Mouse (Mus musculus): ENCODE measurements around the gene Ube3c.

DNA sequence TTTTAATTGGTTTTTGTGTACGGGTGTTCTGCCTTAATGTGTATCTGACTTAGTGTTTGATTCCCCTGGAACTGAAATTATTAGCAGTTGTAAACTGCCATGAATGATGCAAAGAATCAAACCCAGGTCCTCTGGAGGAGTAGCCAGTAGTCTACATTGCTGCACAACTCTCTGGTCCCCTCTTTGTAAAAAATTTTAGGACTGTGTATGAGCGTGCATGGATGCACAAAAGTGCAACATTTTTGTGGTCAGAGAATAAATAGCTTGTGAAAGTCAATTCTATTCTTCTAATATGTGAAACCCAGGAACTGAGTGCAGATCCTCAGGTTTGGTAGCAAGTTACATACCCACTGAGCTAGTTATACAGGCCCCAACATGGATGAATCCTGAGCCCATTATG lies 96.3 kb downstream of the Ube3c start:
- no peak for TF ChIP-seq EP300 (IDR thresholded peaks at IDR 0.05; ENCODE audit: insufficient read depth, low read depth, low read length)
- no peak for TF ChIP-seq POLR2A (IDR thresholded peaks at IDR 0.05; ENCODE audit: insufficient read depth, low read depth, low read length)
- no peak for TF ChIP-seq CTCF (IDR thresholded peaks at IDR 0.05)
